Mouse (Mus musculus): ENCODE measurements around the gene Cks1brt. TPM values are rescaled to one million over a fixed set of nuclear protein-coding genes. Genes with fewer than 3 reads are reported as not detected.

Gene Cks1brt
- polyA plus RNA-seq (2017; shearing (Covaris generic)): under 1 TPM; 0.10 to 0.28 TPM

GRCm38 (mm10) chr8:85151624-85152023 is at the start of gene Cks1brt:
TSS of gene Cks1brt (plus strand) at chr8:85151924.

GRCm38 (mm10) chr8:85122995-85123394 is 28.7 kb upstream of the Cks1brt start, which contains the start of gene Zfp791:
TSS of gene Zfp791 (minus strand) at chr8:85123095.

Other genes starting within 250 kb of the Cks1brt start
- gene Klf1, start 250.0 kb upstream of the Cks1brt start, polyA plus RNA-seq (2017; shearing (Covaris generic)): 1 to 10 TPM; 1.3 to 3.6 TPM
- 10 to 100 TPM in 1 of 2 experiments, 1 to 10 TPM in 1; 6.1 to 11.9 TPM for gene Dnase2a, start 243.4 kb upstream of the Cks1brt start, polyA plus RNA-seq (2017; shearing (Covaris generic))
- gene Mast1, start 214.6 kb upstream of the Cks1brt start, polyA plus RNA-seq (2017; shearing (Covaris generic)): 1 to 10 TPM in 1 of 2 experiments, under 1 TPM in 1; 0.62 to 1.2 TPM
- under 1 TPM in 1 of 2 experiments, not detected in 1; 0.21 TPM for gene Rtbdn, start 204.9 kb upstream of the Cks1brt start, polyA plus RNA-seq (2017; shearing (Covaris generic))
- gene Gm49661, start 182.5 kb upstream of the Cks1brt start, polyA plus RNA-seq (2017; shearing (Covaris generic)): not detected
- 100 to 1,000 TPM; 205 to 213 TPM for gene Prdx2, start 182.3 kb upstream of the Cks1brt start, polyA plus RNA-seq (2017; shearing (Covaris generic))
- 10 to 100 TPM; 80.7 to 89.0 TPM for gene Rnaseh2a, start 182.2 kb upstream of the Cks1brt start, polyA plus RNA-seq (2017; shearing (Covaris generic))
- gene Junb, start 173.2 kb upstream of the Cks1brt start, polyA plus RNA-seq (2017; shearing (Covaris generic)): 100 to 1,000 TPM; 294 to 399 TPM
- gene Hook2, start 161.3 kb upstream of the Cks1brt start, polyA plus RNA-seq (2017; shearing (Covaris generic)): 10 to 100 TPM in 1 of 2 experiments, 1 to 10 TPM in 1; 9.5 to 11.1 TPM
- gene Best2, start 137.4 kb upstream of the Cks1brt start, polyA plus RNA-seq (2017; shearing (Covaris generic)): not detected
- gene Asna1, start 126.6 kb upstream of the Cks1brt start, polyA plus RNA-seq (2017; shearing (Covaris generic)): 10 to 100 TPM; 53.6 to 65.3 TPM
- gene Trir, start 125.1 kb upstream of the Cks1brt start, polyA plus RNA-seq (2017; shearing (Covaris generic)): 100 to 1,000 TPM; 248 to 252 TPM
- gene Tnpo2, start 115.0 kb upstream of the Cks1brt start, polyA plus RNA-seq (2017; shearing (Covaris generic)): 10 to 100 TPM; 20.7 to 25.3 TPM
- gene Fbxw9, start 91.9 kb upstream of the Cks1brt start, polyA plus RNA-seq (2017; shearing (Covaris generic)): 1 to 10 TPM; 4.5 to 7.0 TPM
- 1 to 10 TPM; 1.5 to 2.8 TPM for gene Gm5741, start 83.9 kb upstream of the Cks1brt start, polyA plus RNA-seq (2017; shearing (Covaris generic))
- 100 to 1,000 TPM in 1 of 2 experiments, 10 to 100 TPM in 1; 77.6 to 102 TPM for gene Dhps, start 80.2 kb upstream of the Cks1brt start, polyA plus RNA-seq (2017; shearing (Covaris generic))
- gene Wdr83os, start 71.2 kb upstream of the Cks1brt start, polyA plus RNA-seq (2017; shearing (Covaris generic)): 100 to 1,000 TPM; 158 to 186 TPM
- gene Wdr83, start 70.6 kb upstream of the Cks1brt start, polyA plus RNA-seq (2017; shearing (Covaris generic)): 10 to 100 TPM; 35.2 to 42.7 TPM
- gene Man2b1, start 68.7 kb upstream of the Cks1brt start, polyA plus RNA-seq (2017; shearing (Covaris generic)): 100 to 1,000 TPM; 104 to 165 TPM
- gene Zfp791, start 28.8 kb upstream of the Cks1brt start, polyA plus RNA-seq (2017; shearing (Covaris generic)): under 1 TPM in 1 of 2 experiments, not detected in 1; 0.17 TPM
- gene Olfr371, start 74.1 kb downstream of the Cks1brt start, polyA plus RNA-seq (2017; shearing (Covaris generic)): under 1 TPM in 1 of 2 experiments, not detected in 1; 0.37 TPM
- 10 to 100 TPM; 25.2 to 38.3 TPM for gene Orc6, start 147.7 kb downstream of the Cks1brt start, polyA plus RNA-seq (2017; shearing (Covaris generic))
- 10 to 100 TPM; 84.6 to 92.6 TPM for gene Vps35, start 147.9 kb downstream of the Cks1brt start, polyA plus RNA-seq (2017; shearing (Covaris generic))
- 1 to 10 TPM in 1 of 2 experiments, under 1 TPM in 1; 0.21 to 1.2 TPM for gene Mylk3, start 234.4 kb downstream of the Cks1brt start, polyA plus RNA-seq (2017; shearing (Covaris generic))

Measured in activated CD4-positive, CD25-positive, alpha-beta regulatory T cell (primary cell).